Mouse (Mus musculus): ENCODE measurements around the gene Pla2g15. TPM values are rescaled to one million over a fixed set of nuclear protein-coding genes. Genes with fewer than 3 reads are reported as not detected.
A peak's percentile ranks its signal among the peaks of the same experiment; 100 is the strongest.
"Not testable (repeated sequence)": the region's sequence is repeated elsewhere in the genome, so short reads cannot be mapped to it uniquely, and the experiment has no call there.

Gene Pla2g15
- total RNA-seq, 2 experiments from 2014 or later = 18.7 to 20.1 TPM

DNA sequence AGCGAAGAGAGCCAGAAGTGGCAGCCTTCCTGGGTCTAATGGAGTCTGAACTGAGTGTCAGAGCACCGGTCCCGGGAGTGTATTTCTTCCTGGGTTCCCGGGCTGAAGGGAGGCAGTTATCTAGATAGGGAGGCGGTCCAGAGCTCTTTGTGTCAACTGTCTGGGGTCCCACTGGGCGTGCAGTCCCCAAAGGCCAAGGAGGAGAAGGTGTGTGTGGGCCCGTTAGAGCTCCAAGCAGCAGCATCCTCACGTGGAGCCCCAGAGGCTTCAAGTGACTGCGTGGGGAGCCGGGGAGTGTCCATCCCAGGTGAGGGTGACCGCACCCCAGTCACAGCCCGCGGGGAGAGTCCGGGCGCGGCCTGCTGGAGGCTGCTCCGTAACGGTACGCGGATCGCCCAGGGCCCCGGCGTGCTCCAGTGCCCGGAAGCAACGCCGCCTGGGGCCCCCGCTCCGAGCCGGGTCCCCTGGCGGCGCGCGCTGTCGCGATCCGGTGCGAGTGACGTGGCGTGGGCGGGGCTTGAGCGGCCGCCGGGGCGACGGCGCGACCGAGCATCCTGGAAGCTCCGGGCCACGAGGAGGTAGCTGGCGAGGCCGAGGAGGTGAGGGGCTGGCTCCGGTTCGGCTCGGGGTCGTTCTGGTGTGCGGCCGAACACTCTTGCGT lies 18.3 kb downstream of the Pla2g15 start, which contains the start of gene Slc7a6:
TSS of gene Slc7a6 (plus strand) at position 502 of the 661 bp plus-strand sequence.
- DNase-seq (ENCODE audit: low spot score in 2 of 2) = peak; percentile 85 to 90

DNA sequence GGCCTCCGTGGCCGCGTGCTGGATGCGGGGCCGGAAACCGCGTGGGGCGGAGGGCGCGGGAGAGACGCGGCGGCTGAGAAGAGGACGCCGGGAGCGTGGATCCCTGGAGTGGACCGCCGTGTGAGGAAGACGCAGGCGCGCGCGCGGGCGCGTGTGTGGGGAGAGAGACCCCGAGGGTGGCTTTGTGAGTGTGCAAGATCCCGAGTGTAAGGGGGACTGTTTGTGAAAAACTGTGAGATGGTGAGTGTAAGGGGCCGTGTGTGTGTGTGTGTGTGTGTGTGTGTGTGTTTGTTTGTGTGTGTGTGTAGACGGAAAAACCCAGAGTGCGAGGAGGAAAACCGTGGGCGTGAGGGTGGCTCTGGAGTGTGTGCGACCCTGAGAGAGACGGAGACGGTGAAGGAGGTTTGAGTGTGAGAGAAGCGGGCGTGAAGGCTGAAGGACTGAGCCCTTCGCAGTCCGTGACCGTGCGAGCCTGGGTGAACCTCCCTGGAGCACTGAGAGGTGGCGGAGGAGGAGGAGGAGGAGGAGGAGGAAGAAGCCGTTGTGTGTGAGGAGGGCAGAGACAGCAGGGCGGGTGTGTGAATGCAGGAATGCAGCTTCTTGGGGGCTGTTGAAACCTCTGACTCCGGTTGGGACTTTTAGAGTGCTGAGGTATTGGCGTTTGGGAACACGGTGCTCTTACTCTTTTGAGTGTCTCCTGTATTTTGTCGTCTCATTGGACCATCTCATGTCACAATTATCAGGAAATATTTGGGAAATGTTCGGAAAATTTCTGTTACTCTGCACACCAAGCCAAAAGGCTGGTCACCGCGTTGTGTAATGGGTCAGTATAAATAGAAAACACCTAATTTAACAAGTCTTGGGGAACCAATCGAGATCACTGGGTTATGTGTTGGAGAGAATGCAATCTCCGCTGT lies 19.1 kb downstream of the Pla2g15 start:
- DNase-seq (ENCODE audit: low spot score in 2 of 2) = no peak

DNA sequence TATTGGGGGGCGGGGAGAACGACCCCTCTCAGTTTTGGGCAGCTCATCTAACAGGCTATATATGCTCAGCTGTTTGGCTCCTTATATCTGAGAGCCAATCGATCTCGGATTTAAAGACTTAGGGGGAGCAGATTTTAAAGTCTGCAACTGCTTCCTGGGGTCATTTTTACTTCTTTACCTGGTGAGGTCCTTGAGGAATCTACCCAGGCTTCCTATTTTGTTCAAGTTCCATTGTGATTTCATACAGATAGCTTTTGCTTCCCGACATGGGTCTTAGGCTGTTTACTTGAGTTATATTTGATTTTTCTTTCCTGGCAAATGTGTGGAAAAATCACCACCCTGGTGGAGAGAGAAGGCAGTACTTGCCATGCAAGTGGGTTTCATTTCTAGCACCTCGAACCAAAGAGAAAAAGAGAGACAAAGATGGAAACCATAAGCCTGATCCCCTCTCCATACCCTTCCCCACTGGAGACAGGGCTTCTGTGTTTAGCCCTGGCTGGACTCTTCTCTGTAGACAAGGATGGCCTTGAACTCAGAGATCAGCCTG lies 19.8 kb downstream of the Pla2g15 start:
- DNase-seq (ENCODE audit: low spot score in 2 of 2) = no peak

DNA sequence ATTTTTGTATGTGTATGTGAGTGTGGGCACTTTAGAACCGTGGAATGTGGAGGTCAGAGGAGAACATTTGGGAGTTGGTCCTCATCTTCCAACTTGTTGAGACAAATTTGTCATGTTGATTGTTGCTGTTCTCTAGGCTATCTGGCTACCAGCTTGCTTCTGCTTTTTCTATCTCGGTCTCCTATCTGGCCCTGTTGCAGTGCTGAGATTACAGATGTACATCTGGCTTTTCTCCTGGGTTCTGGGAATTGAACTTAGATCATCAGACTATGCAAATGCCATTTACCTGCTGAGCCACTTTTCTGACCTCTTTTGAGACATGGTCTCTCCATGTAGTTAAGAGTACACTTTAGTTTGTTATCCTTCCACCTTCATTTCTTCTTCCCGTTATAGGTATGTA lies 23.4 kb downstream of the Pla2g15 start:
- no peak for DNase-seq (ENCODE audit: low spot score in 2 of 2)

DNA sequence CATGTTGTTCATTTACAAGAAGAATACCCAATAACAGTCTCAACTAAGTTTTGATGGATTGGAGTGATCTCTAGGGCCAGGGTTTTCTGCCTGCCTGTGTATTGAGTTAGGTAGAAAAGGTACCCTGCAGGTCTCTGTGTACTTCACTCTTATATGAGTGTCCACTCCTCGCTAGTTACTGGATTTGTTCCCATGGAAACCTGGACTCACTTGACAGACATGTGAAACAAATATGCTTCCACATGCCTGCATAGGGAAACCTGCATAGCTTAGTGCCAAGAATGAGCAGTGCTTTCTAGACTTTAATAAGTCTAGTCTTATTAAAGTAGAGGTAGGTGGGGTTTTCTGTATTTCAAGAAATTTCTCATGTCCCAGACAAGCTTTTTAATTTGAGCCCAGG lies 26.7 kb downstream of the Pla2g15 start:
- no peak for DNase-seq (ENCODE audit: low spot score in 2 of 2)

DNA sequence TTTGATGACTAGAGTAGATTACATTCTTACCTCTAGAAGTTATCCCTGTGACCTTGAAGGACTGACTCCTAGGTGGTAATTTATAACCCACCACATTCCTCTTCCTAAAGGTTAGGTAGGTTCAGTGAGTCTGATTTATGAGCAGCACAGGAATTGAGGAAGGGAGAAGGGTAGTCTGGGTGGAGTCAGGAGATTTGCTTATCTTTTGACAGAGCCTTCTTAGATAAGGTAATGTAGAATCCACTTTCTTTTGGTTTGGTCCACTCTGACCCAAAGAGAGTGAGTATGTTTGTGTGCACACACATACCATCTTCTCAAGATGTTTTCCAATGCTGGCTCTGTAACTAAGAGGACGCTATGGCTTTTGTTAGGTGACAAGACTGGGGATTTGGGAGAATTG lies 27.4 kb downstream of the Pla2g15 start:
- DNase-seq (ENCODE audit: low spot score in 2 of 2) = no peak

DNA sequence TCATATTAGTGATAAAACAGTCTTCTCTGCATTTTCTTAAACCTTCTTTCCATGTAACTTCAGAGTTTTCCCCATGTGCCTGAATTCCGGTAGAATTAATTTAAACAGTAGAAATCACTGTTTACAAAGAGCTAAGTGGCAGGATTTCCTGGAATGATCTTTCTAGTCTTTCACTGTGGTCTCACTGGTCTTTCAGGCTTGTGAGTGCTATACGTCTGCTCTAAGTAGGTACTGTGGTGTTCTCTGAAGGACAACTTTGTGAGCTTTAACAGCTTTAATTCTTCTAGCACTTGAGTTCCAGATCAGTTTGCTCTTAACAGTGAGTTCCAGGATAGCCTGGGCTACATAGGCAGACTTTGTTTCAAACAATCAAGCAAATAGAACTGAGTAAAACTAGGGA lies 28.2 kb downstream of the Pla2g15 start:
- DNase-seq (ENCODE audit: low spot score in 2 of 2) = no peak

DNA sequence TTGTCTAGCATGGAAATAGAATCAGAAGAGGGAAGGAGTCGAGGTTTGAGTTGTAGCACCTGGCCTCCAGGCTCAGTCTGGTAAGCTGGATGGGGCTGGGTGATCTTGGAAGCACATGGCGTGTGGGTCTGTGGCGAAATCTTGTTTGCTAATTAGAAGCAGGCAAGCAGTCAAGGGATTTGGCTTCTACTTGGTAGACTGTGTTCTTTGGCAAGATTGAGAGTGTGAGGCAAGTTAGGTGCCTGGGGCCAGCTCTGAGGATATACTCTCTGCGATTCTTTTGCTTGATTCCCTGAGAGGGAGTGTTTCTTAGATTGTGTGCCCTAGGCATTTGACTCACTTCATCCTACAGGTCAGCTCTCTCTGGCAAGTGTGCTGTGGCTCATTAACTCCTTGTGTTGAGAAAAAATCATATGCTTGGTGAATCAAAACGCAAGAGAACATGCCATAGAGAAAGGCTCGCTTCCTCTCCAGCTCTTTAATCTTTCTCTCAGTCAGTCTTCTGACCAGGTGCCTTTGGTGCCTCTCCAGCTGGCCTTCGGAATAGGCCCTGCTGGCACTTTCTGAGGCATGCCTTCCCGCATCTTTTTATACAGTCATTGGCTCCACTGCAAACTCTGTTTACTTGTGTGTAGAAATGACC lies 35.5 kb downstream of the Pla2g15 start:
- peak; percentile 20 to 25 for DNase-seq (ENCODE audit: low spot score in 2 of 2)

DNA sequence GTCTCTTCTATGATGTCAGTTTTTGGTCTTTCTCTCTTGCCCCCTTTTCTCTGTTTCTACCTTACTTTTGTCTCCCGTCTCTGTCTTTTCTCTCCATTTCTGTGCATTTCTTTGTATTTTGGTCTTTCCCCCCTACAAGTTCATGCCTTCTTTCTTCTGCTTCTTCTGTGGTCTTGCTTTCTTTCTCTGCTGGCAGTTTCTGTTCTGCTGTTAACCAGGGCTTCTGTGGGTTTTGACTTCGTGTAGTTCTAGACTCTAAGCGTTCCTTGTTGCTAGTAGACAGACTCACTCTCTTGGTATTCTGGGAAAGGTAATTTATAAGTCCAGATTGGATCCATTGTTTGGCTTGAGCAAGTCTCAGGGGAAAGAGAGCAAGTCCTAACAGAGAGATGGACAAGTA lies 36.2 kb downstream of the Pla2g15 start:
- DNase-seq (ENCODE audit: low spot score in 2 of 2) = no peak

DNA sequence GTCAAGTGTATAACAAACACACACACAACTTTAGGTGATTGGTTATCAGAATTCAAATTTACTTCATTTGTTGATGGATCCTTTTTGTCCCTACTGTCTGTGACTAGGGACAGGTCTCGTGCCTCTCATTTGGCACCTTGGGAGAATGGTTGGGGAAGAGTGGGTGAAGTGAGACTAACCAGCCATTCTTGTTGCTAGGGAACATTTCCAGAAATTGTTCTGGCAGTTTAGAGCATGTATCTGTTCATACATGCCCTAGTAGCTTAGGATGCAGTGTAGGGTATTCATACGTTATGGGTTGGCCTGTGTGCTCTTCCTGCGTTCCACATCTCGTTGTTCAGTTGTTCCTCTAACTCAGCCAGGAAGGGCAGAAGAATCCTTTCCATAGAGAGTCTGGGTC lies 39.0 kb downstream of the Pla2g15 start:
- no peak for DNase-seq (ENCODE audit: low spot score in 2 of 2)

DNA sequence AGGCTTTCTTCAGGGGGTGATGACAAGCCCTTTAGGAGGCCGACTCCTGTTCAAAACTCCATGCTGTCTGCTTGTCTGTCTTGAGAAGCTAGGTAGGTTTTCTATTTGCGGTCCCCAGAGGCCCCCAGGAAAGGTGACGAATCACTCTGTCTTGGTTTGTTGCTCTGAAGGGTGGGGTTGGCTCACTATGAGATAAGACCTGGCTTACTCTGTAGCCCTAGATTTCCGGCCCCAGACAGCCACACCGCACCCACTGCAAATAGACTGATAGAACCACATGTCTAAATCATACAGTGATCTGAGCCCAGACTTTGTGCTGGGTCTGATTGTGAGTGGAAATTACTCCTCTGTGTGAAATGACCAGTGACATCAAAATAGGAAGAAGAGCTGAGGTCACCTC lies 41.4 kb downstream of the Pla2g15 start:
- DNase-seq (ENCODE audit: low spot score in 2 of 2) = no peak

DNA sequence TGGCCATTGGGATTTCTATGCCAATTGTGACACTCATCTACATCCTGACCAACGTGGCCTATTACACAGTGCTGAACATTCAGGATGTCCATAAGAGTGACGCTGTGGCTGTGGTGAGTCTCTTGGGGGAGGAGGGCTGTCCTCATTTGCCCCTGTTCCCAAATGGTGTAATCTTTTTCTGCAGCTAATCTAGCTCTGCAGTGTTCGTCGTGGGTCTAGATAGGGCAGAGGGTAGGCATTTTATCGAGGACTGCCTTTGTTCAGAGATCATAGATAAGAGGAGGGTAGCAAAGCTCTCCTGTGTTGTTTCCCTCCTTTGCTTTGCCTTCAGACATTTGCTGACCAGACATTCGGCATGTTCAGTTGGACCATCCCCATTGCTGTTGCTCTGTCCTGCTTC lies 43.0 kb downstream of the Pla2g15 start:
- DNase-seq (ENCODE audit: low spot score in 2 of 2) = no peak

DNA sequence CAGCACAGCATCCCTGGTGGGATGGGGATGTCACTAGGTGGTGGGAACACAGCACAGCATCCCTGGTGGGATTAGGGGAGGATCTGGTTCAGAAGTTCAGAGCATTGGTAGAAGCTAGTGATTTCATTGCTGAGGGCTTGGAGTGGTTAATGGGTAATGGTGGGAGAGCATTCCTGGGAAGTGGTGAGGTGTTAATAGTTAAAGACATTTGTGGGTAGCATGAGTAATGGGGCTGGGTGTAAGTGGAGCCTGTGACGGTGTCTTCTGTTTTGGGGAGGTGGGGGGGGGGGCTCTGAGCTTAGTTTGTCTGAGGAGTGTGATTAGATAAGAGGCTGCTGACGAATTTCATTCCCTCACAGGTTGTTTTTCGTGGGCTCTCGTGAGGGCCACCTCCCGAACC lies 43.9 kb downstream of the Pla2g15 start:
- DNase-seq (ENCODE audit: low spot score in 2 of 2) = no peak

DNA sequence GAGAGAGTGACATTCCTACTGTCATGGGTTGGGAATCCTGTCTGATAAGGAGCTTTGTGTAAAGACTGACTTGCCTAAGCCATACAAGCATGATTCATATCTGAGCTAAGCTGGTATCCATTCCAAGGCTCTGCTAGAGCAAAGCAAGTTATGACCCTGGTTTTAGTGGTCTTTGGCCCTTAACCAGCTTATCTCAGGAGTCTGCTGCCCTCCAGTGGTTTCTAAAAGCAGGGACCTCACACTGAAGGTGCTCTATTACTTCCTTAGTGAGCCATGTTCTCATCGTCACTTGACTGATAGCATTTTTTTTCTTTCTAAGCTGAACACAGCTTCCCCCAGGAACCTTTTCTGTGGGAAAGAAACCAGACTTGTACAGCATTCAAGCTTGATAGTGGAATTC lies 48.5 kb downstream of the Pla2g15 start:
- peak; percentile 21 to 31 for DNase-seq (ENCODE audit: low spot score in 2 of 2)

DNA sequence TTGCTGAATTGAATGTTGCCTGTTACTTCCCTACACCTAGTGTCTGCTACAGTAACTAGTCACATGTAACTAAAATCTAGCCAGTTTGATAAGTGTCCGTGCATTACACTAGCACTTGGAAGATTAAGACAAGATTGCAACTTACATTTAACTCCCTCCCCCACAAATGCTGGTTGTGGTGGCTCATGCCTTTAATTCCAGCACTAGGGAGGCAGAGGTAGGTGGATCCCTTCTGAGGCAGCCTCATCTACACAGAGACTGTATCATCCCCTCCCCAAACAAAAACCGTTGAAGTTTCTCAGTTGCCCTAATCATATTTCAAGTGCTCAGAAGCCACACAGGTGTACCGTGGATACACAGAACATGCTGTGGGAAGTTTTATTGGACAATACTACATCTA lies 49.4 kb downstream of the Pla2g15 start:
- DNase-seq (ENCODE audit: low spot score in 2 of 2) = not testable (repeated sequence)

DNA sequence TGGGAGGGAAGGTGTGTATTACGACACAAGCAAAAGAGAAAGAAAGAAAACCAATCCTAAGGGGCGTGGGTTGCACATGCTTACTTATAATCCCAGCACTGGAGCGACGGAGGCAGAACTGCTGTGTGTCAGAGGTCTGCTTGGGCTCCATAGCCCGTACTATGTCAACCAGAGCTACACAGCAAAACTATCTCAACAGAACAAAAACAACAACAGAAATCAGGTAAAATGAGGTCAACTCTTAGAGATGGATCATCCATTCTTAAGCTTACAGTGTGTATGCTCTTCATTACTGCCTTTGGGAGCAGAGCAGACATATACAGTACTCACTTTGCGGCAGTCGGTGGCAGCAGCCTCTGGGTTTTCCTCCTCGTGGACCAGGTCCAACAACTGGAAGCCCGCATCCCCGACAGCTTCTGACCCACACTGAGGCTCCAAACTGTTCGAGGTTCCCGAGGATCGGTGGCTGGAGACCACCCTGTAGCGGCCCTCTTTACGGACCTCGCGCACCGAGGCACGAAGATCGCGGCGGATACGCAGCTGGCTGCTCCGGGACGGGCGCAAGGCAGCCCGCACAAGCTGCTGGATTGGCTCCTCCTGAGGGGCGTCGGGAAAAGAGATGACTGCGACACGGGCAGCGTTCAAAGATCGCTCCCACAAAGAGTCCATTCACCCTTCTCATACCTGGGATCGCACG lies 60.0 kb downstream of the Pla2g15 start:
- DNase-seq (ENCODE audit: low spot score in 2 of 2) = no peak

DNA sequence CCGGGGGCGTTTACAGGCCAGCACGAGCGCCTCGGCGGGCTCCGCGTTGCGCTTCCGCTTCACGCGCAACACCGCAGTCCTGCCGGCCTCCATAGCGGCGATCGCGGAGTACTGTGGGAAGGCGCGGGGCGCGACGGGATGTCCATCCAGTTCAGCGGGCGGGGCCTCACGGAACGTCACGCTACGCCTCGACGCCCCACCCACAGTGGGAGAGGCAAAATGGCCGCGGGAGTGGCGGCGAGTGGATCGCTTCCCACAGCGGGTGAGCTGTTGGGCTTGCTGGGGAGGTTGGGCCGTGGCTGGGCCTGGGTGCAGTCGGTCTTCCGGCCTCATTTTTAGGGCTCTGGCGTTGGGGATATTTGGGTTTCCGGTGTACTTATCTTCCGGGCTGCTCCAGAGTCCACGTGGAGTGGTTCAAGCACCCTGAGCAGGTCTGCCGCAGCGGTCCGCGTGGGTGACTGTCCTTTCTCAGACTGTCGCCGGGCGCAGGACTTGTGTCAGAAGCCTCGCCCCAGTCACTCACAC lies 60.7 kb downstream of the Pla2g15 start, which contains the start of the genes Slc7a6os and Prmt7:
TSS of gene Slc7a6os (minus strand) at position 115 of the 525 bp plus-strand sequence.
TSS of gene Prmt7 (plus strand) at position 116 of the 525 bp plus-strand sequence.
- DNase-seq (ENCODE audit: low spot score in 2 of 2) = peak; percentile 93 to 96

DNA sequence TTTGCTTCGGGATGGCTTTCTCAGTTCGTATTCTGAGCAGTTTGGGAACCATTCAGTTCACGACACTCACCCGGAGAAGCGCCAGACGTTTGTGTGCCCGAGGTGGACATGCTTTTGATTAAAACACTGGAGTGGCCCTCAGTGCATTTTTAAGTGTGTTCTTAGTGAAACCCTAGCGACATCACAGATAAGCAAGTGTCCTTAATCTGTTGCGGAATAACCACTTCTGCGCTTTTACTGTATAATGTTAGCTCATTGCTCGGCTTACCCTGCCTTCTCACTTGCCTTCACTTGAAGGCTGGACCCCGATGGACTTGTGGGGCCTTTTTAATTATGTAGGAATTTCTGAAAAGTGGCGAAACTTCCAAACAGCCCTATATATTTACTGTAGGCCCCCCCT lies 61.2 kb downstream of the Pla2g15 start:
- DNase-seq (ENCODE audit: low spot score in 2 of 2) = no peak

DNA sequence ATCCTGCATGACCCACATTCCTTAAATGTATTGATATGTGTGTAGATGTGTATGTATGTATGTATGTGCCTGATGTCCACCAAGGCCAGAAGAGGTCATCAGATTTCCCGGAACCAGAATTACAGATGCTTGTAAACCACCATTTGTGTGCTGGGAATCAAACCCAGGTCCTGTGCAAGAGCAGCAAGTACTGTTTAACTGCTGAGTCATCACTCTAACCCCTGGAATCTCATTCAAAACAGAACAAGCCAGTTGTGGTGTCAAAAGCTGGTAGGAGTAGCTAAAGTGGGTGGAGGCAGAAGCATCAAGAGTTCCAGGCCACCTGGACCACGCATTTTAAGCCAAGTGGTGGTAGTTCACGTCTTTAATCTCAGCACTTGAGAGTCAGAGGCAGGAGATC lies 63.8 kb downstream of the Pla2g15 start:
- DNase-seq (ENCODE audit: low spot score in 2 of 2) = no peak

All from layer of hippocampus, postnatal 10 days (tissue).